Mouse (Mus musculus): ENCODE measurements around the gene Olfr544.
"Not testable (repeated sequence)": the region's sequence is repeated elsewhere in the genome, so short reads cannot be mapped to it uniquely, and the experiment has no call there.

Olfr544 gene

DNA sequence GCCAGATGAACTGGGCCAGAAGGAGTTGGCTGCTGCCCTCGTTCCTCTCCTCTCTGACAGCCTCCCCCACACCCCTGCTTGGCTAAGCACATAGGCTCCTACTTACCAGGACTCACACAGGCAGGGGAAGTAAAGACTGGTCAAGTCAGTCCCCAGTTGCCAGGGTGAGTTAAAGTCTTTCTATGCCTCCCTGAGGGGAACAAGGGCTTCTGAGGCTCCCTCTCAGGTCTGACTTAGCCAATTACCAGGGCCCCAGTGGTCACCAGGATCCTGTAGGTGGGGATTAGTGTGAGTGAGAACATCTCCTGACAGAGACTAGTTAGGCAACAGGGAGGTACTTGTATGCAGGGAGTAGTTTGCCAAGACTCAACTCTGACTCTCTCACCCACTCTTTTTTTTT is at the start of gene Olfr544:
Gene Olfr544 (minus strand): TSS at position 153 of the 400 bp plus-strand sequence.
- DNase-seq (ENCODE audit: low read depth, low spot score), result no peak

DNA sequence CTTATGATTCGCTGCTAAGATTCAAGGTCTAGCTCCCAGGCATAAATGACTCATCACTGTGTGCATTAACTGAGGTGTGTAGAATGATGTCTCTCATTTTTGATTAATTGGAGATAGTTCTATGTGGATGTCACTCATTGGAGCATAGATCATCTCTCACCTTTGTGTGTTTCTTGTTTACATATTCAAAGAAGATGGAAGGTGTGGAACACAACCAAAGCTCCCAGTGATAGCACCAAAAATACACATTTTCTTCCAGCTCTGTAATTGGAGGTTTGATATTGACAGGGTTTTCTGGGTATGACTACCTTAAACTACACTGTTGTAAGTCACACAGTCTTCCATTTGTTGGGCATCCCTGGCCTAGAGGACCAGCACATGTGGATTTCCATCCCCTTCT is 46.3 kb upstream of the Olfr544 start, which contains the start of gene Olfr547:
Gene Olfr547 (plus strand): TSS at position 301 of the 400 bp plus-strand sequence.
- DNase-seq (ENCODE audit: low read depth, low spot score), result no peak

DNA sequence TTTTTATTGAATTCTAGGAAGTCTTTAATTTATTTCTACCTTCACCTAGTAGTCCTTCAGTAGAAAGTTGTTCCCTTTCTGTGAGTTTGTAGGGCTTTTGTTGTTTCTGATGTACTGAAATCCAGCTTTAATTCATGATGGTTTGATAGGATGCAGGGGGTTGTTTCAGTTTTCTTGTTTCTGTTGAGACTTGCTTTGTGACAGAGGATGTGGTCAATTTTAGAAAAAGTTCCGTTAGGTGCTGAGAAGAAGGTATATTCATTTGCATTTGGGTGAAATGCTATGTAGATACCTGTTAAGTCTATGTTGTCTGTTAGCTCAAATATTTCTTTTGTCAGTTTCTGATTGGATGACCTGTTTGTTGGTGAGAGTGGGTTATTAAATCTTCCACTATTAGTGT is 40.9 kb upstream of the Olfr544 start:
- DNase-seq (ENCODE audit: low read depth, low spot score), result no peak

- no peak for DNase-seq (ENCODE audit: low read depth, low spot score)
These were observed 28.9 kb upstream of the Olfr544 start for GRCm38 (mm10) chr7:102517051-102517335.

DNA sequence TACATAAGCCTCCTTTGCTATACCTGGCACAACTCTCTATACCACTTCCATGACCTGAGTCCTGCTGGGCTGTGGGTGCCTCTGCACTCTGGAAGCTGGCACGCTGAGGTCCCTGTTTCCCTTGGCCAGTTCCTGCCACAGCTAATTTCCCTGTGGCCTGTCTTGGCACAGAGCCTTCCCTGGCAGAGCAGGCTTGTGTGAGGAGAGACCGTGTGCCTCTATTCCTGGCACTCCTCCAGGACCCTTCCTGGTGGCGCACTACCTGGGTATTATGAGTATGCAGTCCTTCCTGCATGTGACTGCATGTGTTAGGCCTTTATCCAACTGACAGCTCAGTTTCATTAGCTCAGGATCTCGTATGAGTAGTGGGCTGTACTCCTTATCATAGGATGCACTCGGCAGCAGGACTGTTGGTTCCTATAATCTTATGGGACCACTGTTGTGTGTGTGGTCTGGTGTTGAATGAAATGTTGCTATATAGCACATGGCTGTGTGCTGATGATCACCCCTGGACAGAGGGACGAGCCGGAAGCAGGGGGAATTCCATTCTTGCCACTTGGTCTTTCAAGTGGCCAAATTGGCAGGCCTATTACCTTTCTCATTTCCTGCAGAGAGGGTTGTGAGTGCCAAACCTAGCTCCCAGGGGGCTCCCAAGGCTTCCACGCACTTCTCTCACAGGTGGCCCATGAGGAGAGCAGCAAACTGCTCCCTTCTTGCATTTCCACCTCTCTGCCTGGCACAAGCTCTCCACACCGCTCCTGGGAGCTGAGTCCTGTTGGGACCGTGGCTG is 28.3 kb upstream of the Olfr544 start:
- DNase-seq (ENCODE audit: low read depth, low spot score), result no peak

DNA sequence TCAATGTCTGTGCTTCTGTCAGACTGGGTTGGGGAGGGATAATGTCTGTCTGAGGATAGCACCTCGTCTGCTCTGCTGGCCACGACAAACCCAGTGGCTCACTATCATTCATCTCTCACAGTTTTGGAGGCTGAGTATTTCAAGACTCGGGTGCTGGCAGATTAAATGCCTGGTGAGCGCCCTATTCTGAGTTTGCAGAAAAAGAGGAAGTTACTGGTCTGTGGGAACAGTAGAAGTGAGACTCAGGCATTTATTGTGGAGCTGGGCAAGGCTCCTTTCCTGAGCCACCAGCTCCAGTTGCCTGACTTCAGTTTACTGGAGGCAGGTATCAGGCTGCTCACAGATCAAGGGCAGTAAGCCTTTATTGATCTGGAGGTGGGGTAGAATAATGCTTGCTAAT is 26.0 kb upstream of the Olfr544 start:
- DNase-seq (ENCODE audit: low read depth, low spot score), result no peak

DNA sequence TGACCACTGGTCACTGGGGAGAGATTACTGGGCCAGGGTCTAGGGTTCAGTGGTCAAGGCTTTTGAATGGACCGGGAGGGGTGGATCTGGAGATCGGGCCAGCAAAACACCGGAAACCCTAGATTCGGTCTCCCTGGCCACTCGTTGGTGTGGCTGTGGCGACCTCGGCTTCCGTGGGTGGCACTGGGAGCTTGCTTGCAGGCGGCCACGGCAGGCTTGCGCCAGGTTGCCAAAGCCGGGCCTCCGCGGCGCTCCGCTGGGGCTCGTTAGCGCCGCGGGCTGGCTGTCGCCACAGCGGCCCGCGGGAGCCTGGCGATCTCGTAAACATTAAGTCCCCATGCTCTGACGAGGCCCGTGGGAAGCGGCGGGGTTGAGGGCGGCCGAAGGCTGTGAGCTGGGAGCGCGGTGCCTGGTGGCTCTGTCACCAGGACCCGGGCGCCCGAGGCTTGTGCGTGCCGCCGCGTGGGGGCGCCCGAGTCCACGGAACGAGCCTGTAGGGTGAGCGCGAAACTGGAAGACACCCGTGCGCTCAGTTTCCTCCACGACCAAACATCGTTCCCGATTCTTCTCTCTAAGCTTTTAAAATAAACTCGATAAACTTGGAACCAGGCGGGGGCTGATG is 24.8 kb upstream of the Olfr544 start:
- DNase-seq (ENCODE audit: low read depth, low spot score), result peak; percentile 66

DNA sequence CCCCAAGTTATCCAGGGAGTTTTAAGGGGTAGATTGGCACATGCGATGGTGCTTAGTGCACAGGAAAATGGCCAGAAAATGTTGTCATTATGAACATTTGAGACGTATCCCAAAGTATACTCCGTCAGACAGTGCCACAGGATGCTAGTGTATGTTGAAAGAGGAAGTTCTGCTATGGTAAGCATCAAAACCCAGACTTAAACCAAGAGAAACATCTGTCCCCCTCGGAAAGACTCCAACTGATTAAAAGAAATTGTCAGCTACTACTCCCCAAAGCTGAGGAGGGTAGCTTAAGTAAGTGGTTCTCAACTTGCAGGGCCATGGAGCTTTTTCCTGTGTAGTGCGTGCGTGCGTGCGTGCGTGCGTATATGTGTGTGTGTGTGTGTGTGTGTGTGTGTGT is 23.8 kb upstream of the Olfr544 start:
- DNase-seq (ENCODE audit: low read depth, low spot score), result no peak

- no peak for DNase-seq (ENCODE audit: low read depth, low spot score)
These were observed 21.6 kb upstream of the Olfr544 start for GRCm38 (mm10) chr7:102509726-102510125.

DNA sequence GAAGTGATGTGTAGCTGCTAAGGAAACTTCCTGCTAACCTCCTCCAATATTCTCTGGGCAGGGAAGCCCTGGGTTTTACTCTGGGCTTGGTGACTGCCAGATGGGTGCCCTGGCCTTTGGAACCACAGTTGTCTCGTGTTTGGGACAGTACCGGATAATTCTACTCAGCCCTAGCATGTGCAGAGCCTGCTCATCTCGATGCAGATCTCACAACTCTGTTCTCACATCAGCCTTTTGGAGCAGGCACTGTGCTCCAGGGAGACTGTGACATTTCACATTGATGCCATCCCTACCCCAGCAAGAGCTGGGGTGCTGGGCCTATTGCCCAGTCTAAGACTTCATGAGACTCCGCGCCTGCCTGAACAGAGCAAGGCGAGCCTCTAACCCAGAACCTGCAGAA is 20.6 kb upstream of the Olfr544 start:
- no peak for DNase-seq (ENCODE audit: low read depth, low spot score)

- no peak for DNase-seq (ENCODE audit: low read depth, low spot score)
These were observed 20.0 kb upstream of the Olfr544 start for GRCm38 (mm10) chr7:102508066-102508465.

GRCm38 (mm10) chr7:102506848-102507247 is 18.7 kb upstream of the Olfr544 start:
- DNase-seq (ENCODE audit: low read depth, low spot score), result peak; percentile 46

GRCm38 (mm10) chr7:102501986-102502385 is 13.9 kb upstream of the Olfr544 start:
- DNase-seq (ENCODE audit: low read depth, low spot score), result no peak

DNA sequence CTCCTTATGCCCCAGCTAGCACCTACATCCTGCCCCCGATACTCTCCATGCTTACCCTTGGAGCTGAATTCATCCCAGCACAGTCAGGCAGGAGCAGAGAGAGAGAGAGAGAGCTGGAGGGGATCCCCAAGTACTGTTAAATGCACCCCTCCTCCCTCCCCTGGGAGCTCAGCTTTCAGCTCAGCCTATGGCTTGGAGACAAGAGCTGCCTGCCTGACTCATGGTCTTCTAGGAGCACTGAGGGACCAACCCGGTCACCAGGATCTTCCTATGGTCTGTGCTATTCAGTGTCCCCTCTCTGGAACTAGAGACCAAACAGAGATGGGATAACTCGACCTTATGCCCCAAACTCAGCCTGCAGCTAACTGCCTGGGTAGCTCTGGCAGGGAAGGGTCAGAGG is 11.4 kb upstream of the Olfr544 start, which contains the start of gene Olfr545:
Gene Olfr545 (minus strand): TSS at position 101 of the 400 bp plus-strand sequence.
- no peak for DNase-seq (ENCODE audit: low read depth, low spot score)

GRCm38 (mm10) chr7:102494416-102494815 is 6.3 kb upstream of the Olfr544 start:
- DNase-seq (ENCODE audit: low read depth, low spot score), result not testable (repeated sequence)

DNA sequence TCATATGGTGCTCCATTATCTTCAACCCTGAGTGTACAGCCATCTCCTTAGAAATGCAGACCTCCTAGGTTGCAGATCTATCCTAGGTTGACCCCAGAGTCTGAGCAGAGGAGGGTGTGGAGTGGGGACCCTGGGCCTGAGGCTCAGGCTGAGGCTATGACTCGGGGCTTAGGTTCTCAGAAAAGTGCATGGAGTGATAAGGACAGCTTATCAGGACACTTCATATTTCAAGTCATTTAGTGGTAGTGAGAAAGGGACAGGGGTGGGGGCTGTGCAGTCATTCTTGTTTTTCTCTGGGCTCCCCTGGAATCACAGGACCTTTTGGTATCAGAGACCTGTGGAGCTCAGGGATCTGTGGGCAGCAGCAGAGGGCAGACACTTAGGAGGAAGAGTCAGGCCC is 2.0 kb downstream of the Olfr544 start:
- no peak for DNase-seq (ENCODE audit: low read depth, low spot score)

- DNase-seq (ENCODE audit: low read depth, low spot score), result not testable (repeated sequence)
These were observed 3.3 kb downstream of the Olfr544 start for GRCm38 (mm10) chr7:102484766-102485165.

DNA sequence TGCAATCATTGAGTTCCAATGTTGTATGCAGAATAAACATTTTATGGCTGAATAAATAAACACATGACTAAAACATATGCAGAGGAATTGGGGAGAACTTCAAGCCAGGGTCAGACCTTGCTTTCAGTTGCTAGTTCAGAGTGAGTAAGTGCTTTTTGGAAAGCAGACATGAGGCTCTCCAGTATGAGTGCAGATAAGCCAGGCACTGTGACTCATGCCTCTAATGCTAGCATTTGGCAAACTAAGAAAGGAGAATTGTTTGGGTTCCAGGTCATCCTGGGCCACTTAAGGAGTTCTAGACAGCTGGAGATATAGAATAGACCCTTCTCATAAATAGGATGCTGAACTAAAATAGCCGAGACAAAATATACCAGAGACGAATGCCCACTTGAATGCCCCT is 4.4 kb downstream of the Olfr544 start:
- DNase-seq (ENCODE audit: low read depth, low spot score), result no peak

DNA sequence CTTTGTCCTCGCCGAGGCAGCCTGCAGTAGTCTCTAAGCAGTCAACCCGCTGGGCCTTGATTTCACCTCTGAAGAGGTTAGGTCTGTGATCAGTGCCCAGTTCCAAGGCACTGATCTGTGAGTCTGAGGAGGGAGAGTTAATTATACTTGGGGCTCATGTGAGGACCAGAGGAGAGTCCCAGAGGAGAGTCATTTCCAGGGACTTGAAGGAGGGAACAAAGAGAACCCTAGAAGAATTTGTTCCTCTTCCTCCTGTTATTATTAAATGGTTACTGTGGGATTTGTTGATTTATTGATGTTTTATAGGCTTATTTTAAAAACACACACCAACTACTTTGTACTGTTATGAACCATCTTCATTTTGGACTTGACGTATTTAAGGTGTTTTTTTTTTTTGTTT is 6.5 kb downstream of the Olfr544 start, which contains the start of gene Olfr543:
Gene Olfr543 (minus strand): TSS at position 101 of the 400 bp plus-strand sequence.
- DNase-seq (ENCODE audit: low read depth, low spot score), result no peak

- no peak for DNase-seq (ENCODE audit: low read depth, low spot score)
These were observed 7.3 kb downstream of the Olfr544 start for GRCm38 (mm10) chr7:102480821-102481220.

DNA sequence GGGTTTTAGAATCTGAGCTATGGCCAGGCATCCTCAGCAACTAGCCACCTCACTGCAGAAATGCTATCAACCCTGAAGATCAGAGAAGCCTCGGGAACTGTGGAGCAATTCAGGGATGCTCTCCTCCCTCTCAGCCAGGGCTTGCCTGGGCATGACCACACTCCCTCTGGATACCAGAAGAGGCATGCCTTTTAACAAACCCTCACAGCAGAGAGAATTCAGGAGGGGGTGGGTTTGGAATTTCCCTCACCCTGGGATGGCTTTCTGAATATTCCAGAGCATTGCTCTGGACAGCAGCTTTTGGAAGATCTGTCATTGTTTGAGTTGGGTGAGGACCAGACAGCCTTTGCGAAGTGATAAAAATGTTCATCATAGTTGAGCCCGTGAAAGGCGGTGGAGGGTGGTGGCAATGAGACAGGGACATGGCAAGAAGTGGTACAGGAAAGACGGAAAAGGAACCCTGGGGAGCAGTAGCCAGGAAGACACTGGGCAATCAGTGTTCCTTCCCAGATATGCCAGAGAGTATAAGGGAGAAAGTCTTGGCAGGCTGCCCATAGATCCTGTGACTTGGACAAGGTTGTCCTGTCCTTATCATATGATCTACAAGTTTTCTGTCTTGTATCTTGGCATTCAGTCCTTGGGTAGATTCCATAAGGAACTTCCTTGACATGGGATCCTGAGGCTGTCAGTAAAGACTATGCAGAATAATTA is 8.6 kb downstream of the Olfr544 start:
- DNase-seq (ENCODE audit: low read depth, low spot score), result no peak

DNA sequence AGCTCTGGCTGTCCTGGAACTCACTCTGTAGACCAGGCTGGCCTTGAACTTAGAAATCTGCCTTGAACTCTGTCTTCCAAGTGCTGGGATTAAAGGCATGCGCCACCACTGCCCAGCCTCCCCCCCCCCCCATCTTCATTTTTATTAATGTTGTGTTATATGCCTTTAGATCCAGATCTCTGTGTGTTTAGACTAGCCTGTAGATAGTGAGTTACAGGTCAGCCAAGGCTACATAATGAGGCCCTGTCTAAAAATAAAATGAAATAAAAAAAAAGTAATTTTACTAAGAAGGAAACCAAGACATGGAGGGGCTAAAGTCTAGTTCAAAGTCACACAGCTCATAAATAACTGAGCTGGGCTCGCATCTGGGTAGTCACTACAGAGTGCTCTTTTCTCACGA is 9.2 kb downstream of the Olfr544 start:
- no peak for DNase-seq (ENCODE audit: low read depth, low spot score)

GRCm38 (mm10) chr7:102478425-102478824 is 9.7 kb downstream of the Olfr544 start:
- no peak for DNase-seq (ENCODE audit: low read depth, low spot score)
